Mouse (Mus musculus) MEL-GATA-1-ER (cell line): Measurements from ENCODE around the gene Krt76.

Experiments
- DNase-seq: peaks from one replicate; pipeline ENCODE4 v3.0.0-alpha.2; 2012; ENCODE audit warnings: low read depth; ENCODE audit errors: extremely low read depth

The Krt76 gene

DNA sequence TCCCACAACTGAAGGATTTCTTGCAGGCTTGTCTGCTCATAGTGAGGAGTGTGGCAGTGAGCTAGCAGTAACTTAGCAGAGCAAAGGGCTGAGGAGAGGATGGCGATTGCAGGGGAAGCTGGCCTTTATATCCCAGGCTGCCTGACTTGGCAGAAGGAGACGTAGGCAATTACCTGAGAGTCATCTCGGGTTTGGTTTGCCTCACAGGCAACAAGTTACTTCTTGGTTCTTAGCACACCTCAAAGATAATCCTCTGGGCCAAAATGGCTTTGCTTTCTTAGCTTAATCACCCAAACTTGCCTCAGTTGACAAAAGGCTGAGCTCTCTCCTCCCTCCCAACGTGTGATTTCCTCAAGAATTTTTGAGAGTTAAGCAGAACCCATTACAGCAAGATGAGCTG lies at the start of gene Krt76:
Gene Krt76, minus strand, starts transcription at position 101 of the 400 bp plus-strand sequence.
- no peak for DNase-seq

DNA sequence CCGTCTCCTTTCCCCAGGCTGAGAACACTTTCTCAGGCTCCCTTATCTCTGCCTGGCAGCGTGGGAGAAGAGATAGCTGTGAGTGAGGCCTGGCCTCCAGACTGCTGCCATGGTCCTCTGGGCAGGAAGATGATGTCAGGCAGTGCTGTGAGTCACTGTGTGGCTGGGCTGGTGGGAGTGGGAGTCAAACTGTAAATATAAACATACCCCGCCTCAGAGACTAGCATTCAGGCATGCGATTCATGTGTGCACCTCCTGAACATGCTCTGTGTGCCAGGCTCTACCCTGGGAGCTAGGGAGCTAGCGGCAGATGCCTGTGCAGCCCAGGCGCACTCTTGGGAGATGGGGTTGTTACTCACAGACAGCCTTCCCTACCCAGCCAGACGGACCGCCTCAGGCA lies 49.2 kb upstream of the Krt76 start:
- no peak for DNase-seq

DNA sequence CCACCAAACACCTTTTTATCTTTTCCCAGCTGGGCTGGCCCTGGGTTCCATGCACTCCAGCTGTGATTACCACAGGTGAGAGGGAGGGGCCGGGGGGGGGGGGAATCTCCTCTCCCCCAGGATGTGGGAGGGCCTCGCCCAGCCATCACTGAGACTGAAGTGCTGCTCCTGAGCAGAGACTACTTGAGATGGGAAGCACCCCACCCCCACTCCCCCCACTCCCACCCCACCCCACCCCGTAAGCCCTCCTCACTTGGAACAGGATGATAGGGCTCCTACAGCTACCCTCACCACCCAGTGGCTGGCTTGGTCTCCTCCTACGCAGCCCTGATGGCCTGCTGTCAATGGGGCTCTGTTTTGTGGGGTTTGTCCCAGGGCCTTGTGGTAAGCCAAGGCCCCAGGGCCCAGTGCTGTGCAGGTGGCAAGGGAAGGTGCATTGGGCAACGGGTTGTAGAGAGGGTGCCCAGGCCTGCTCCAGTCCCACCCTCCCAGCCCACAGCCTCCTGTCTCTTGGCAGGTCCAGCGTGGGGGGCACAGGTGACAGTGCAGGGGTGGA lies 47.6 kb upstream of the Krt76 start, which contains the start of gene Krt79:
Gene Krt79, minus strand, starts transcription at position 51 of the 556 bp plus-strand sequence.
- DNase-seq, result no peak

DNA sequence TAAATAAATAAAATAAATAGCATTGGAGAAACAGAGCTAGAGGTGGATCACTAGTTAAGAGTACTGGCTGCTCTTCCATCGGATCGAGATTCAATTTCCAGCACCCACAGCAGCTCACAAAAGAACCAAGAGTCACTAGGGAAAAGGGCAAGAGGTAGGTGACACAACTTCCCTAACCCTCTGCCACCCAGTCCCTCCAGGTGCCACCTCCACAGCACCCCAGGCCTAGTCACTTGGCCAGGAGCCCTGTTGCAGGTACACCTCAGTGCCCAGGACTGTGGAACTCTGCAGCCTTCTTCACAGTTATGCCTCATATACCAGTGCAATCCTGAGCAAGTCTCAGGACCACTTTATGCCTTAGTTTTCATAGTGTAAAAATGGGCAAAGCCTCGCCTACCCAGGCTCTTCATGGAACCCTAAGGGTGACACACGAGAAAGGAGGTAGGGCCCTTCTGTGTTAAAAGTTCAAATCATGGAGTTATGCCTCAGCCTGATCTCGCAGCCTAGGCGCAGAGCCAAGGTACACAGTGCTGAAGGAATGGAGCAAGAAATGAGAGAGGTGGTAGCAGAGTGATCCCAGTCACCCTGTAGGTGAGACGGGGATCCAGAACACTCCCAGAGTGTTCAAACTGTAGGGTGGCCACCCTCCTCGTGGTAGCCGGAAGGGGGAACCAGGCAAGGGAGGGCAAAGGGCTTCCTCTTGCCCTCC lies 46.0 kb upstream of the Krt76 start:
- no peak for DNase-seq

DNA sequence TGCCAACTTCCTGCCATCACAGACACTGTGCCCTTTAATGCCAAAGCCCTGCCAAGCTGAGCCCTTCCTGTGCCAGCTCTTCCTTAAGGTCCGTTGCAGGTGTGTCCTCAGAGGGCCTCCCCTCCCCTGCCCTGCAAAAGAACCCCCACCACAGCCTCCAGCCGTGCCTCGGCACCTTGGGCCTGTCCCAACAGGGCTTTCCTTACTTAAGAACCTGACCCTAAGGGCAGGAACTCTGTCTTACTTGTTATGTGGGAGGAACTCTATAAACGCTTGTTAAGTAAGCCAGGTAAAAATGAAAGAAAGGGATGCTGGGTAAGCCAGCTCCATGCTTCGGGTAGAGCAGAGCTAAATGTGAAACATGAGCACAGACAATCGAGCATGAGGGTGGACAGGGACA lies 40.3 kb upstream of the Krt76 start:
- DNase-seq, result no peak

DNA sequence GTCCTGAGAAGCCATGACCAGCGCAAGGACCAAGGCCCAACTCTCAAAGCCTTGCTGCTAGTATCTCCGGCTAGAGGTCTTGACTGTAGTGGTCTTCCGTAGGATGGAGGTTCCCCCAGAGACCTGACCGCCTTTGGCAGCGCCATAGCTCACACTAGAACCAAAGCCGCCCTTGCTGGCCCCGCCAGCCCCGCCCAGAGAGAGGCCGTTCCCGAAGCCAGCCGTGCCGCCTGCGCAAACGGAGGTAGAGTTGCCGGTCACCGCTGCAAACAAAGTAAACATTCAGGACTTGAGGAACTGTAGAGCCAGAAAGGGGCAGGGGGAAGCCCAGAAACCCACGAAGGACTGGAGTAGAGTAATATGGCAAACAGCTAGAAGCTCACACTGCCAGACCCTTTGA lies 36.9 kb upstream of the Krt76 start:
- no peak for DNase-seq

DNA sequence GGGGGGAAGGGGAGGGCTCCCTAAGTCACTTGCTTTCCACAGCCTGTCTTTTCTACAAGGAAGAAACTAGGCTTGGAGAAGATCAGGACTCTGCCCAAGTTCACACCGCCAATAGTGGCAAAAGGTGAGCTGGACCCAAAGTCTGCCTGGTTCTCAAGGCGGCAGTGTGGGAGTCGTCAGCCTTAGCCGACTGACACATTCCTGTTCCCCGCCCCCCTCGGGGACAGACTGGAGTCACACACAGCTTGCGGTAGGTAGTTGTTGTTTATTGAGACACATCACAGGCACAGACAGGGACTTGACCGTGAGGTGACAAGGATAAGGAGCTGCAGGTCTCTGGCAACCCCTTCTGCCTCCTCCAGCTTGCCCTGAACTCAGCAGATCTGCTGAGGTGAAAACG lies 36.4 kb upstream of the Krt76 start:
- no peak for DNase-seq

DNA sequence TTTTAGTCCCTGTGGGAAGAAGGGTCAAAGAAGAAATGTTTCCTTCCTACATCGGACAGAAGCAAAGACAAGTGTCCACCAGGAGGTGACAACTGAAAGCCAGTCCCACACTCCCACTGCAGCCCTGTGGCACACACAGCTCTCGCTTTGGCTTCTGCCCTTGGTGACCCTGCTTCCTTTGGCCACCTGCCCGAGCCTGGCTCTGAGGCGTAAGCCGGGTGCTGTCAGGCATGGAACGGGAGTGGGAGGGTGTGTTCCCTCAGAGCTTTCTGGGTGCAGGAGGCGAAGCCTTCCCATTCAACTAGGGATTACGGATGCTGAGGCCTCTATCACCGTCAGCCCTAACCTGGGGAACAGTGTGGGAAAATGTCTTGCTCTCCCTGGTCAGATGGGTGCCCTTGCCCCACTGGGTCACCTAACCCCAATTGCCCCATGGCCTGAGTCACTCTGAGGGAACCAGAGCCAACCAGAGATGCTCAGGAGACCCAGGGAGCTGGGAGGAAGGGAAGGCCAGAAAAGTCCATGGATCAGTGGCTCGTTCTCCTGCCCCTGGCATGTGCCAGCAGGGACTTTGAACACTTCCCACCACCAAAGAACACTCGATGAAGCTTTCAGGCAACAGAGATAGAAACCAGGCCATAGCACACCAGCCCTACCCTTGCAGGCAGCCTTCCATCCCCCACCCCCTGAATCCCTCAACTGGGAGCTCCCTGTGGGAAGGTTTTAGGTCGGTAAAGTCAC lies 34.8 kb upstream of the Krt76 start:
- no peak for DNase-seq

DNA sequence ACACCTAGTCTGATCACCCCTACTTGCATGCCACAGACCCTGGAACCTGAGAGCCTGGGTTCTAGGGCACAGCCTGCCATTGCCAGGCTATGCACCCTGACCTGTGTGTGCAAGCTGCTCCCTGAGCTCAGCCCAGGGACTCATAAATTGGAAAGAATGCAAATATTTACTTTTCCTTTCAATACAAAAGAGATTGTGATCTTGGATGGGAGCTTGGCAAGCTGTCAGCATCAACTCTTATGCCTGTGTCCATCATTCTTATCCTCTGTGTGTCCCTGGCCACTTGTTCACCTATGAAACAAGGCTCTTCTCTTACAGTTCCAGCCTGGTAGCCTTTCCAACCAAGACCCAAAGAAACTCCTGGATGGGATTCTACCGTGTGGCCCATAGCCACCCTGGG lies 32.3 kb upstream of the Krt76 start:
- DNase-seq, result no peak

DNA sequence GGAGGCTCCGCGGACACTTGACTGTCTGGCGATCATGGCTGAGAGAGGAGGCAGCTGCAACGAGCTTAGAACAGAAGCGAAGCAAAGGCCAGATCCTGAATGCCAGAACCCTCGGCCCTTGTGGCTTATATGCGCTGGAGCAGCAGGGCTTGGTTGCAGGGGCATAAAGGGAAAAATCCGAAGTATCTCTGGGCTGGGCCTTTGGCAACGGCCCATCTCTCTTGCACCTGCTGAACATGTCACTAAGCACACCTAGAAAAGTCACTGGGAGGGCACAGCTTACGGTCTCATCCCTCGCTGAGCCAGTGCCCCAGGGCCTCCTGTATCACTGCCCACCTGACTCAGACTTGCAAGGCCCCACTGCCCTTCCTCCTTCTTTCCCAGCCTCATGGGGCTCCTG lies 31.9 kb upstream of the Krt76 start, which contains the start of gene Krt4:
Gene Krt4, minus strand, starts transcription at position 101 of the 400 bp plus-strand sequence.
- DNase-seq, result no peak

DNA sequence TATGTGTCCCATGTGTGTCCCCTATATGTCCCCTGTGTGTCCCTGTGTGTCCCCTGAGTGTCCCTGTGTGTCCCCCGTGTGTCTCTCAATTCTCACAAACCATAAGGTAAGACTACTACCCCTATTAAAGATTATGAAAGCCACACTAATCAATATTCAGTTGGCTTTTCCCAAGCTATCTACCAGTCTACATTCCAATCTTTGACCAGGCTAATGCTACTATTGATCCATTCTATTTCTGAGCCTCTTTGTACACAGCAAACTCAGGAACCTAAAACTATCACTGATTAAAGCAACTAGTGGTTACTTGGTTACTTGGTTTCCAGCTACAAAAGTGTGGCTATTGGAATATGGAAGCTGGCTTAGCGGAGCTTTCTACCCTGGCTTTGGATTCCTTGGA lies 29.6 kb upstream of the Krt76 start:
- no peak for DNase-seq

DNA sequence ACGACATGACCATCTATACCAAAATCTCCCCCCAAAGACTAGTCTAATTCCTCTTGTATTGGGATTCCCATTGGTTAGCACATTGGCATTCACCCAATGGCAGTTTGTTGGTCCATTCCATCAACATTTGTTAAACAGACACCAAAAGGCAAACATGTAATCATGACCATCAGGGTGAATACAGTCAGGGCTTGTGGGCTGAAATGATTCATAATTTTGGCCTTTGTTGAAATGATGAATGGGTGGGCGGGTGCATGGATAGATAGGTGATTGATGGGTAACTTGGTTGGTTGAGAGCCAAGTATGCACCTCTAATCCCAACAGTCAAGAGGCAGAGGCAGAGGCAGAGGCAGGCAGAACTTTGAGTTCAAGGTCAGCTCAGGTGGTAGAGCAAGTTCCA lies 23.4 kb upstream of the Krt76 start:
- DNase-seq, result no peak

DNA sequence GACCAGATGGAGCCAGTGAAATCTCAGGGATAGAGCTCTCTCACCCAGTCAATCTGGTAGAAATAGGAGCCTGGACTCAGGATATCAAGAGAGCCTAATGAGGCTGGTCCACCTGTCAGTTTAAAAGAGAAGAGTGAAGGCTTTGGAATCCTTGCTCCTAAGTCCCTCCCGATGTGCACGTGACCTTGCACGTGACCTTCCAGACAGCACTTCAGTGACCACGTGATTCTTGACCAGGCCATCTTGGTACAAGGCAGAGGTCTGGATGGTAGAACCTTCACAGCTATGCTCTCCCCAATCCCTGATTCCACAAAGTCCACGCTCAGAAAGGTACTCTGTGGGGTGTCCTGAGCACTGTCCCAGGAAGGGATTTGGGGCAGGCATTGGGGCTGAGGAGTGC lies 12.1 kb upstream of the Krt76 start:
- DNase-seq, result no peak

DNA sequence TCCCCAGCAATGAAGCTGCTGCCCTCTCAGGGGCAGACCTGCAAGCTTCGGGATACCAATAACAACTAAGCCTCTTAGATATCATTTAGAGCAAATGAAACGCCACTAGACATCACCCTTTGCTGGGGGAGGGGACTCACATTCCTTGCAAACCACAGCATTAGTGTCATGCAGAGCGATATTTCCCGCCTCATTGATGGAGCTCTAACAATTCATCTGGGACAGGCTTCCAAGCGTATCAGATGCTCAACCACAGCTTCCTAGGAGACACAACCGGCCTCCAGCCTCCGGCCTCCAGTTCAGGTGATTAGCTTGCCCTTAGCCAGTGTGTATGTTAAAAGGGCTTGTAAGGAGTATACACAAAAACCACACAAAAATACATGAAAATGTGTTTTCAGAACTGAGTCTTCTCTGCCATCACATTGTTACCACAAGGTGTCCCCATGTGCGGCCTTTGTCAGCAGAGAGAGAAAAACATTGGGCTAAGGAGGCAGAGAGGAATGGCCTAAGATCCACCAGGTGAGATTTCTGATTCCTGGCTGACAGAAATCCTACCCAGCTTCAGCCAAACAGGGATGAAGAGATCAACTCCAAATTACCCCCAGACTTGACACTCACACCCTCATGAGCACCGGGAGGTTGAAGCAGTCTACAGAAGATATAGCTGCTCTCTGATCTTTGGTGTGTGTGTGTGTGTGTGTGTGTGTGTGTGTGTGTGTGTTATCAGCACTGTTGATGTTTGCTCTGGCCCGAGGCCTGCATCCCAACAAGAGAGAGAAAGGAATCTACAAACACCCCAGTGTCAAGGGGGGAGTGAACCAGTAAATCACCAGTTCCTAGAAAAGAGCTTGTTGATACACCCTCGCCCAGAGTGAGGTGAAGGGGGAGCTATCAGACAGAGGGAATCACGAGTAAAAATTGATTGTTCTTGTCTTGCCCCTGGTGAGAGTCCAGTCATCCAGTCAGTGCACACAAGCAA lies 9.7 kb upstream of the Krt76 start:
- no peak for DNase-seq

DNA sequence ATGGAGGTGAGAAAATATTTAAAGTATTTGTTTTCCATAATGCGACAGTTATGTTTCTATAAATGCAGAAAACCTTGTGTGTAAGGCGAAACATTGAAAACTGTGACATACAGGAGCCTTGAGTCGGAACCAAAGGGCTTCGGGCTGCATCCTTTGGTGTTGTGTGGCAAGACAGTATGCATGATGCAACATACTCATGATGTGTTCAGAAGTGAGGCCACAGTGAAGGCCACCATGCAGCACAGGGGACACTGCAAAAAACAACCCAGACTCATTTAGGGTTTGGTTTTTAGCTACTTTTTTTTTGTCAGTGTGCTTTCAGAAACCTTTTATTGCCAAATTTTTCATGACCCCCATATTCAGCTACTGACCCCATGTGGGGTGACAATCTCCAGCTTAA lies 2.5 kb upstream of the Krt76 start:
- no peak for DNase-seq

DNA sequence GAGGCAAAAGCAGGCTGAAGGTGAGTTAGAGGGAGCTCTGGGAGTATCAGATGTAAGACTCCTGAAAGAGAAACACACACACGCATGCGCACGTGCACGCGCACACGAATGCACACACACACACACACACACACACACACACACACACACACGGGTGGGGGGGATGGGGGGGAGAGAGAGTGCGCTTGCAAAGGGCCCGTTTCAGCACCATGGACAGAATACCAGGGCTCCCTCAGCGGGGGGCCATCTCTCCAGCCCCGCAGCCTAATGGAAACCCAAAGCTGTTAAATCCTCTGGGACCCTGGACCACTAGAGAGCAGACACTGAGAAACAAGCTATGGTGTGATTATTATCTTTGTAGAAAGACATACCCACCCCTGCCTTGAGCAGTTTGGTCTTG lies 12.9 kb downstream of the Krt76 start:
- DNase-seq, result no peak

DNA sequence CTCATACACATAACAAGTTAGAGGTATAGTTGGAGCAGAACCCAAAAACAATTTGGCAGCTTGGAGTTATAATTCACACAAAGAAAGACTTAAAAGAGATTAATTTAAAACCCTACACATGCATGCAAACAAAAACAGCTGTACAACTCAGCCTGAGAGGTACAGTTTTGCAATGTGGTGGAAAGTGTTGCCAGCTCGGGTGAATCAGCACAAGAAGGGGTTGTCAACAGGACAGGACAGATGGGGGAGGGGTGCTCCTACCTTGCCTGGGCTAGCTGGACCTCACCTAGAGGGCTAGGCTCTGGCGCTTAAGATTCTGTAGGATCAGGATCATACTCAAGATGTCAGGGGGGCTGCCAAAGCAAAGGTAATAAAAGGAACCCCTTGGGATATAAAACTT lies 14.7 kb downstream of the Krt76 start:
- no peak for DNase-seq

DNA sequence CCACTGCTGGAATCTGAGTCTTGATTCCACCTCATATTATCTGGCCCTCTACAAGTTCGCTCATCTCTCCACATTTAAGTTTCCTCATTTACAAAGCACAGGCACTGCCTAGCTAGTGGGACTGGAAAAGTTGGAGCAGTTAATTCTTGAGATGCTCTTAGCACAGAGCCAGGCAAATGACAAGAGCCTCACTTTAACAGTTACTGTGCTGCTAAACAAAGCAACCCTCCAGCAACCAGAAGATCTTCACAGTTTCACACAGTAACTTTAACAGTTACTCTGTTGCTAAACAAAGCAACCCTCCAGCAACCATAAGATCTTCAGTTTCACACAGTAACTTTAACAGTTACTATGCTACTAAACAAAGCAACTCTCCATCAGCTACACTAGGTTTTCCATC lies 18.3 kb downstream of the Krt76 start:
- no peak for DNase-seq

DNA sequence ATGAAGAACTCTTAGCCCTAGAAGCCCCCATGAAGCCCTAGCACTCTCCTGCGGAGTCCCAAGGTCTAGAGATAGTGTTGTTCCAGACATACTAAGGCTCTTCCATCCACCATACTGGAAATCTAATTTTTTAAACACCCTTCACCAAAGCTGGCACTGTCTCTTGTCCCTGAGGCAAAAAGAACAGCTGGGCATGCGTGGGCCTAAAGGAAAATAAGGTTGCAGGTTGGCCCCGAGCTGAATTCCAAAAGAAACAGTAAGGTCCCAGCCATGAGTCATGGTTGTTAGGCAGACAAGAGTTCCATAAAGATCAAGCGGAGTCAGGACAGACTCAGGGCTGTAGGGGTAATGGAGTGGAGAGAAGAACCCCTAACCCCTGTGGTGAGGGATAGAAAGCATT lies 19.5 kb downstream of the Krt76 start:
- DNase-seq, result no peak

DNA sequence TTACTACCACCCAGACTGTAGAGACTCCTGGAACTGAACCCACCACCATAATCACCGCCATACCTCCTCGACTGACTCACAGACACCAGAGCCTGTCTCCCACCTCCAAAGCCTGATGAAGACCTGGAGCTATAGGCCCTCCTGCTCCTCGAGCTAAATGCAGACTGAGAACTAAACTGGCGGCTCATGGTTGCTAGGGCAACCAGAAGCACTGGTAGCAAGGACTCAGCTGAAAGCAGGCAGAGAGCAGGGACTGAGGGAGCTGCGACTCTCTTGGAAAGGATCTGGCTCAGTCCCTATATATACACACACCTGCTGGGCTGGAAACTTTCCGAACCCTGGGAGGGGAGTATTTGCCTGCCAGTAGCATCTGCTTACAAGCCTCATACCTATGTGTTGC lies 23.3 kb downstream of the Krt76 start, which contains the start of gene Krt77:
Gene Krt77, minus strand, starts transcription at position 275 of the 400 bp plus-strand sequence.
- DNase-seq, result no peak

DNA sequence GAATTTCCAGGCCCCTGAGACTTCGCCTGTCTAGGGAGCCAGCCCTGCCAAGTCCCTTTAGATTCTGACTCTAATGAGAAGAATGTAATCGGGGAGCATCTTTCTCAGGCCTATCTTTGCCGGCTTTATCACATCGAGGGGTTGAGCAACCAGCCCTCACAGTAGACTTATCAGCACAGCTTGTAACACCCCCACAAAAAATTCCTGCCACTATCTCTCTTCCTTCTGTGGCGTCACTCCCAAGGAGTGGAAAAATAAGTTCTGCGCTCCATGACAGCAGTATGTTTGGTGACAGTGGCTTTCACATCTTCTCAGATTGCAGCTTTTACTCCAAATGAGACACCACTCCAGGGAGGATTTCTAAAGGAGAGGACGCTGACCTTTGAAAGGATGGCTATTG lies 26.0 kb downstream of the Krt76 start:
- no peak for DNase-seq
